Mouse (Mus musculus): Measurements from ENCODE around the gene Kdm6b. TPM values are rescaled to one million over a fixed set of nuclear protein-coding genes. Genes with fewer than 3 reads are reported as not detected.
A peak's percentile ranks its signal among the peaks of the same experiment; 100 is the strongest.

The Kdm6b gene
- 56.6 and 58.9 TPM in 2 replicates for polyA plus RNA-seq (2015; fragmentation: Nextera tagmentation; extraction: Ambion mirVana)

GRCm38 (mm10) chr11:69413221-69414181 is at the start of gene Kdm6b:
Gene Kdm6b, minus strand, starts transcription at chr11:69413675.
- no peaks in the 10 kb centered on the region for H3K27me3 ChIP-seq
- H3K9ac ChIP-seq (replicated peaks), result peak within 1 kb of the TSS; percentile 95
- peaks cover 69% of the 10 kb centered on the region for H3K4me1 ChIP-seq
- H3K36me3 ChIP-seq, result 0 out of 2 replicates have a peak, but pooled peaks cover 6% of the 10 kb centered on the region
- 33% methylated on average over 12 of the region's 12 CpGs for WGBS
- H3K27ac ChIP-seq (replicated peaks), result peak within 1 kb of the TSS; percentile 99
- no peaks in the 10 kb centered on the region for H3K9me3 ChIP-seq
- peak within 1 kb of the TSS; percentile 79 for H3K4me3 ChIP-seq
- peak within 1 kb of the TSS; percentile 93 for H3K4me2 ChIP-seq (replicated peaks)
- no peak for ATAC-seq (replicated peaks)

- no peak overlapping the region for H3K27ac ChIP-seq (replicated peaks)
- no peaks in the 10 kb centered on the region for H3K27me3 ChIP-seq
- no peak for ATAC-seq (replicated peaks)
- no peaks in the 10 kb centered on the region for H3K36me3 ChIP-seq
- WGBS, result 89% methylated on average over 5 of the region's 5 CpGs
- no peak overlapping the region for H3K9ac ChIP-seq (replicated peaks)
- no peaks in the 10 kb centered on the region for H3K9me3 ChIP-seq
- no peak overlapping the region for H3K4me3 ChIP-seq
- H3K4me1 ChIP-seq, result no peaks in the 10 kb centered on the region
- no peak overlapping the region for H3K4me2 ChIP-seq (replicated peaks)
Measured at GRCm38 (mm10) chr11:69461568-69461967, 48.1 kb upstream of the Kdm6b start.

DNA sequence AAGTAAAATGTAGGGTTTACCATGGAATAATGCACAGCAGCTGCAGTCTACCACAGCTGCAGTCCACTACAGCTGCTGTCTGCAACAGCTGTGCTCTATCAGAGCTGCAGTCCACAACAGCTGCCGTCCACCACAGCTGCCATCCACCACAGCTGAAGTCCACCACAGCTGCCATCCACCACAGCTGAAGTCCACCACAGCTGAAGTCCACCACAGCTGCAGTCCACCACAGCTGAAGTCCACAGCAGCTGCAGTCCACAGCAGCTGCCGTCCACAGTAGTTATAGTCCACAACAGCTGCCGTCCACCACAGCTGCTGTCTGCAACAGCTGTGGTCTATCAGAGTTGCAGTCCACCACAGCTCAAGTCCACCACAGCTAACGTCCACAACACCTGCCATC is 46.4 kb upstream of the Kdm6b start:
- no peak for ATAC-seq (replicated peaks)
- no peak overlapping the region for H3K4me2 ChIP-seq (replicated peaks)
- no peaks in the 10 kb centered on the region for H3K4me1 ChIP-seq
- H3K27me3 ChIP-seq, result no peaks in the 10 kb centered on the region
- 84% methylated on average over 4 of the region's 4 CpGs for WGBS
- H3K9ac ChIP-seq (replicated peaks), result no peak overlapping the region
- H3K4me3 ChIP-seq, result no peak overlapping the region
- no peak overlapping the region for H3K27ac ChIP-seq (replicated peaks)
- H3K9me3 ChIP-seq, result no peaks in the 10 kb centered on the region
- H3K36me3 ChIP-seq, result no peaks in the 10 kb centered on the region

DNA sequence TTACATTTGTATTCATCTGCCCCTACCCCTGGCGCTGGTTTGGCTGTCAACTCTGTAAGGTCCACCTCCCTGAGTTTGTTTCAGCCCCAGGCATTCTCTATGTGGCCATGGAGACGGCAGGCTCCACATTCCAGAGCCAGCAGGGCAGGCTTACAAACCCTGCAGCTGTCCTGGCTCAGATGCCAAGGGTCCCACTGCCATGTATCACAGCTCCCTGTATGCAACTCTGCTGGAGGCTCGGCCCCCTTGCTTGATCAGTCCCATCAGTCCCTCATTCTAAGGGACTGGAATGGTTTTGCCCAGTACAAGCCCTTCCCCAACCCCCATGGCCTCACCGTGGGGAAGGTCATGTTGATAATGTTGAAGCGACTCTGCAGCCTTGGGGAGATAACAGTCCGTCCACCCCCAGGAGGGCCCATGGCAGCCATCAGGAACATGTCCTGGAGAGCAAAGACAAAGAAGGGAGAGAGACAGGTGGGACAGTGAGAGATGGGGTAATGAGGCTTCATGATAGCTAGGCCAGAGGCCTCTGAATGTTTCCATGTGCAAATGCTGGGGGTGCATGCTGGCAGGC is 43.6 kb upstream of the Kdm6b start:
- Histone ChIP-seq H3K9ac (replicated peaks) (no peak overlapping the region), H3K4me3 (no peak overlapping the region), H3K4me1 (no peaks in the 10 kb centered on the region), H3K4me2 (replicated peaks) (no peak overlapping the region), H3K27ac (replicated peaks) (0 out of 2 replicates have a peak overlapping the region, but pooled peaks have one; percentile 2), H3K36me3 (no peaks in the 10 kb centered on the region), H3K27me3 (no peaks in the 10 kb centered on the region), H3K9me3 (no peaks in the 10 kb centered on the region)
- ATAC-seq (replicated peaks), result 0 out of 2 replicates have a peak, but pooled peaks have one; percentile 58
- 31% methylated on average over 6 of the region's 6 CpGs for whole genome bisulfite sequencing

- Histone ChIP-seq H3K4me1 (no peaks in the 10 kb centered on the region), H3K4me3 (no peak overlapping the region), H3K27ac (replicated peaks) (no peak overlapping the region), H3K9me3 (no peaks in the 10 kb centered on the region), H3K4me2 (replicated peaks) (no peak overlapping the region), H3K9ac (replicated peaks) (no peak overlapping the region), H3K27me3 (no peaks in the 10 kb centered on the region), H3K36me3 (no peaks in the 10 kb centered on the region)
- ATAC-seq (replicated peaks), result no peak
- 60% methylated on average over 23 of the region's 23 CpGs for WGBS
Measured at GRCm38 (mm10) chr11:69452114-69452867, 38.8 kb upstream of the Kdm6b start.

GRCm38 (mm10) chr11:69447299-69447698 is 33.8 kb upstream of the Kdm6b start:
- Histone ChIP-seq H3K4me3 (no peak overlapping the region), H3K36me3 (no peaks in the 10 kb centered on the region), H3K9me3 (no peaks in the 10 kb centered on the region), H3K4me1 (no peaks in the 10 kb centered on the region), H3K9ac (replicated peaks) (no peak overlapping the region), H3K4me2 (replicated peaks) (no peak overlapping the region), H3K27me3 (no peaks in the 10 kb centered on the region), H3K27ac (replicated peaks) (no peak overlapping the region)
- 86% methylated on average over 7 of the region's 7 CpGs for WGBS
- ATAC-seq (replicated peaks), result no peak

- no peak for ATAC-seq (replicated peaks)
- Histone ChIP-seq H3K9me3 (no peaks in the 10 kb centered on the region), H3K36me3 (no peaks in the 10 kb centered on the region), H3K27ac (replicated peaks) (no peak overlapping the region), H3K4me1 (no peaks in the 10 kb centered on the region), H3K4me3 (no peak overlapping the region), H3K27me3 (no peaks in the 10 kb centered on the region), H3K4me2 (replicated peaks) (no peak overlapping the region), H3K9ac (replicated peaks) (no peak overlapping the region)
- WGBS, result 55% methylated on average over 5 of the region's 5 CpGs
Measured at GRCm38 (mm10) chr11:69443328-69443727, 29.9 kb upstream of the Kdm6b start.

DNA sequence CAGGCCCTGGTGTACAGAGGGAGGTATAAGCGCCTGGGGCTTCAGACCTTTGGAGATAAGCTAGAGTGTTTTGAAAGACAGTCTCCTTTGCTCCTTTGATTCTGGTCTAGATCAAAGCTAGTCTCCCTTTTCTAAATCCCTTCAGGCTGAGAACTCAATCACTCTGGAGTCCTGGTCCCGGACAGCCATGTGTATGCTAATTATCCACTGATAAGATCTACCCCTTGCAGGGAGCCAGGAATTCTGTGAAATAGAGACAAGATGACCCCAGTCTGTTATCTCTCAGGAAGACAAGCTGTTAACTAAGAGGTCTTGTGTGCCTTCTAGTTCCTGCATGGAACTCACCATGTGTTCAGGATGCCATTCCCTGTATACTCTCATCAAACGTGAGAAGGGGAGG is 23.8 kb upstream of the Kdm6b start:
- H3K4me2 ChIP-seq (replicated peaks), result no peak overlapping the region
- H3K27me3 ChIP-seq, result no peaks in the 10 kb centered on the region
- H3K27ac ChIP-seq (replicated peaks), result no peak overlapping the region
- no peak overlapping the region for H3K9ac ChIP-seq (replicated peaks)
- no peak for ATAC-seq (replicated peaks)
- WGBS, result 57% methylated on average over 3 of the region's 3 CpGs
- H3K9me3 ChIP-seq, result no peaks in the 10 kb centered on the region
- H3K4me1 ChIP-seq, result peaks cover 2% of the 10 kb centered on the region
- no peak overlapping the region for H3K4me3 ChIP-seq
- H3K36me3 ChIP-seq, result no peaks in the 10 kb centered on the region

DNA sequence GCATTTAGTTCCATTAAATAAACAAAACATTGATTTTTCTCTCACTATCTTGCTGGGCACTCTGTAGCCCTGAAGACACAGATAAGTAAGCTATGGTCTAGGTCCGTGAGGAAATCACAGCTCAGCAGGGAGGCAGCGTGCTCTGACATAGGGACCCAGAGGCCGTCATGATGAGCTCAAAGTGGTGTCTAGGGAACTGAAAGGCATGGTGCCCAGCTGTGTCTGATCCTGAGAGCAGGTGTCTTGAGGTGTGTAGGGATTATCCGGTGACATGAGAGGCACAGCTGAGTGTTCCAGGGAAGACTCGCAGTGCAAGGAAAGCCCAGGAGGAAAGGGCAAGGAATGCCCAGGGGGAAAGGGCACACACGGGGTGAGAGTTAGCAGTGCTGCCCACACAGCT is 19.7 kb upstream of the Kdm6b start:
- Histone ChIP-seq H3K4me3 (no peak overlapping the region), H3K9me3 (no peaks in the 10 kb centered on the region), H3K4me1 (peaks cover 4% of the 10 kb centered on the region), H3K27me3 (no peaks in the 10 kb centered on the region), H3K36me3 (no peaks in the 10 kb centered on the region), H3K9ac (replicated peaks) (no peak overlapping the region), H3K27ac (replicated peaks) (no peak overlapping the region), H3K4me2 (replicated peaks) (no peak overlapping the region)
- WGBS, result 73% methylated on average over 6 of the region's 6 CpGs
- ATAC-seq (replicated peaks), result no peak

DNA sequence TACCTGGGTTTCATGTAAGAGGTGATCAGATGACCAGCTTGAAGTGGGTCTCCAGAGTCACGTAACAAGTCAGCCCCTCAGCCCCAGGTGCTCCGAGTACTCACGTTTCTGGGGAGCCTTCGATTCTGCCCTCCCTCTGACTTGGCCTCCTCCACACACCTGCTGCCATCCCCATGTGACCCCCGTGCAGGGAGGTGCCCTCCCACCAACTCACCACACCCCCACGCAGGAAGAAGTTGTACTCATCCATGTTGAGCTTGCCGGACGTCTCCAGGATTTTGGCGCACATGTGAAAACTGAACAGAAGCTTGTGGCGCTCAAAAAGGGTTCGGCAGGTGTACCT is 19.1 kb upstream of the Kdm6b start:
- Histone ChIP-seq H3K27me3 (no peaks in the 10 kb centered on the region), H3K4me3 (no peak overlapping the region), H3K9ac (replicated peaks) (no peak overlapping the region), H3K36me3 (no peaks in the 10 kb centered on the region), H3K27ac (replicated peaks) (no peak overlapping the region), H3K4me1 (peaks cover 4% of the 10 kb centered on the region), H3K4me2 (replicated peaks) (no peak overlapping the region), H3K9me3 (no peaks in the 10 kb centered on the region)
- WGBS, result 74% methylated on average over 11 of the region's 11 CpGs
- ATAC-seq (replicated peaks), result no peak

GRCm38 (mm10) chr11:69431829-69432639 is 18.6 kb upstream of the Kdm6b start:
- no peaks in the 10 kb centered on the region for H3K27me3 ChIP-seq
- WGBS, result 29% methylated on average over 11 of the region's 11 CpGs
- H3K9me3 ChIP-seq, result no peaks in the 10 kb centered on the region
- peak overlapping the region; percentile 14; the same call in 1 of the 2 replicates for H3K4me2 ChIP-seq (replicated peaks)
- 0 out of 2 replicates have a peak overlapping the region, but pooled peaks have one; percentile 18 for H3K27ac ChIP-seq (replicated peaks)
- no peaks in the 10 kb centered on the region for H3K36me3 ChIP-seq
- peak; percentile 66; the same call in 1 of the 2 replicates for ATAC-seq (replicated peaks)
- no peak overlapping the region for H3K4me3 ChIP-seq
- no peak overlapping the region for H3K9ac ChIP-seq (replicated peaks)
- H3K4me1 ChIP-seq, result peaks cover 4% of the 10 kb centered on the region
